Mouse (Mus musculus): ENCODE measurements around the gene Gm9844.
"Not testable (repeated sequence)": the region's sequence is repeated elsewhere in the genome, so short reads cannot be mapped to it uniquely, and the experiment has no call there.

GRCm38 (mm10) chr7:24895749-24896148 lies 33.7 kb downstream of the Gm9844 start:
- not testable (repeated sequence) for TF ChIP-seq POLR2A (IDR thresholded peaks at IDR 0.05; ENCODE audit: low read depth, low read length); CTCF (IDR thresholded peaks at IDR 0.05; ENCODE audit: extremely low read depth, insufficient read length, insufficient replicate concordance, low read depth, low read length)
